25 mouse cellular contexts compared by ENCODE assay signal in the genomic region with DNA sequence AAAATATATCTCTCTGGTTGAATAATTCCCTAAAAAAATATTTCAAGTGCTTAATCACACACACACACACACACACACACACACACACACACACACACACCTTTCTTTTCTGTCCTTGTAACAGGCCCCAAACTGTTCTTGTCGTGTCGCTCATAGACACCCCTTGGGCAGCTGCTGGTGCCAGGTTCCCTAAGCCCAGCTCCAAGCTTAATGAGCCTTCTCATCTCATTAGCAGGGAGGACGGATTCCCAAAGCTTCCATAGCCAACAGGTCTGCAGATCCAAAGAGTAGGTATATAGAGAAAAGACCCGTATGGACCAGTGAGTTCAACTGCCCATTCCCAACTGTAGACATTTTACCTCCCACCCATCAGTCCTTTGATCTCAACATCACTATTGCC. TPM values are rescaled to one million over a fixed set of nuclear protein-coding genes. Genes with fewer than 3 reads are reported as not detected.
"Had no signal": no experiment of that assay in that cellular context is flagged by ENCODE, and none has a peak within 500 bp of the region (broad histone marks: within the 10 kb centered on the region; RNA-seq: fewer than 3 reads in every experiment).

No protein-coding gene starts in this region.

- H3K36me3 ChIP-seq: embryonic facial prominence, embryonic 12.5 days; forebrain, embryonic 15.5 days; heart, embryonic 10.5 days had no signal

- H3K27ac ChIP-seq: embryonic facial prominence, embryonic 10.5 days; embryonic facial prominence, embryonic 12.5 days; embryonic facial prominence, embryonic 13.5 days; embryonic facial prominence, embryonic 15.5 days; forebrain, embryonic 10.5 days; forebrain, embryonic 15.5 days; gastrocnemius, adult 2 months; heart, adult 2 months; heart, embryonic 10.5 days had no signal

- ATAC-seq: forebrain, embryonic 15.5 days; forebrain, embryonic 16.5 days had no signal

- H3K4me3 ChIP-seq: embryonic facial prominence, embryonic 10.5 days; embryonic facial prominence, embryonic 12.5 days; embryonic facial prominence, embryonic 13.5 days; embryonic facial prominence, embryonic 15.5 days; erythroblast, embryonic 14.5 days; forebrain, embryonic 10.5 days; forebrain, embryonic 15.5 days; gastrocnemius, adult 2 months; heart, adult 2 months; heart, embryonic 10.5 days had no signal

- H3K9me3 ChIP-seq: embryonic facial prominence, embryonic 10.5 days; embryonic facial prominence, embryonic 12.5 days; embryonic facial prominence, embryonic 13.5 days; embryonic facial prominence, embryonic 15.5 days; forebrain, embryonic 10.5 days; forebrain, embryonic 15.5 days; heart, embryonic 10.5 days had no signal

- H3K4me1 ChIP-seq: embryonic facial prominence, embryonic 12.5 days; forebrain, embryonic 10.5 days had no signal

- H3K27me3 ChIP-seq: embryonic facial prominence, embryonic 12.5 days; embryonic facial prominence, embryonic 13.5 days; embryonic facial prominence, embryonic 15.5 days; forebrain, embryonic 15.5 days had no signal

- H3K4me2 ChIP-seq: embryonic facial prominence, embryonic 12.5 days; embryonic facial prominence, embryonic 13.5 days; embryonic facial prominence, embryonic 15.5 days; forebrain, embryonic 15.5 days; heart, embryonic 11.5 days had no signal

- DNase-seq: cerebellum, adult 8-10 months; cerebellum, adult 9-10 months; cerebellum, adult 9-11 months; cerebellum, postnatal 14 days; cerebellum, postnatal 25 days; cerebellum, postnatal 36 days; embryo, embryonic 11 days; gastrocnemius, adult 2 months; gastrocnemius, postnatal 10 days; gastrocnemius, postnatal 14 days; gastrocnemius, postnatal 25 days; gastrocnemius, postnatal 36 days; heart, adult 11 months; heart, adult 18-20 months; heart, adult 2 months had no signal

- H3K9ac ChIP-seq: embryonic facial prominence, embryonic 12.5 days; embryonic facial prominence, embryonic 13.5 days; embryonic facial prominence, embryonic 15.5 days; forebrain, embryonic 15.5 days had no signal

RNA-seq across cellular contexts. Expression of a gene that starts 13.7 kb away (rescaled TPM):
- polyA plus RNA-seq: erythroblast, embryonic 14.5 days had no signal
